Mouse (Mus musculus) brain, embryonic 14.5 days (tissue): ENCODE measurements at regions not wholly inside any gene's neighbourhood (a gene's known extent, or its start where the extent isn't known, plus 50 kb on each side); places are given as distances from the start of the nearest gene placed in this dataset.

Experiments used
- CTCF ChIP-seq: fragments of 200-500 bp; IDR thresholded peaks from 2 replicates; pipeline ENCODE4 v1.5.1; 2012; ENCODE audit warnings: inconsistent platforms, mild to moderate bottlenecking, moderate library complexity, borderline replicate concordance; ENCODE audit not compliant: insufficient read depth, insufficient read length; ENCODE audit errors: extremely low read depth
- POLR2A ChIP-seq: fragments of 200-500 bp; IDR thresholded peaks from 2 replicates; pipeline ENCODE4 v1.6.1; 2012; ENCODE audit warnings: mild to moderate bottlenecking, inconsistent platforms, borderline replicate concordance; ENCODE audit not compliant: poor library complexity, insufficient read depth, insufficient read length, severe bottlenecking; ENCODE audit errors: extremely low read depth

- TF ChIP-seq POLR2A: no peak
- TF ChIP-seq CTCF: no peak
These were observed 228.9 kb downstream of the Ktn1 start for GRCm38 (mm10) chr14:47877167-47877566.
